10 mouse cellular contexts compared by ENCODE assay signal in genomic region chr15:77359084-77359483, GRCm38 (mm10). TPM values are rescaled to one million over a fixed set of nuclear protein-coding genes. Genes with fewer than 3 reads are reported as not detected.
A peak's percentile ranks its signal among the peaks of the same experiment; 100 is the strongest.
DNase-seq lines count a peak whose midpoint lies in the region; ATAC-seq lines count a peak whose summit lies in the region.
"Had no signal": no experiment of that assay in that cellular context is flagged by ENCODE, and none has a peak within 500 bp of the region (broad histone marks: within the 10 kb centered on the region; RNA-seq: fewer than 3 reads in every experiment).

No protein-coding gene starts in this region.

- intact Hi-C loops in heart, postnatal 25 days (cut with DNase I): loop anchor here (2.0 kb wide), 3 partner anchors 16 to 134 kb away; no protein-coding TSS in a partner anchor

- H3K36me3 ChIP-seq in heart, embryonic 16.5 days (ENCODE audit: control insufficient read depth, insufficient read depth): no peaks in the 10 kb centered on the region
- H3K36me3 ChIP-seq in embryonic facial prominence, embryonic 10.5 days (replicated peaks): no peaks in the 10 kb centered on the region
- H3K36me3 ChIP-seq in hindbrain, embryonic 15.5 days: no peaks in the 10 kb centered on the region
- H3K36me3 ChIP-seq in midbrain, embryonic 16.5 days (ENCODE audit: control insufficient read depth, insufficient read depth, low read length): no peaks in the 10 kb centered on the region
- H3K36me3 ChIP-seq: G1E had no signal

- WGBS in heart, embryonic 16.5 days: 30% methylated on average over 6 of the region's 6 CpGs
- 17% methylated on average over 6 of the region's 6 CpGs for WGBS in embryonic facial prominence, embryonic 10.5 days
- 12% methylated on average over 6 of the region's 6 CpGs for WGBS in hindbrain, embryonic 15.5 days
- WGBS in midbrain, embryonic 16.5 days: 16% methylated on average over 6 of the region's 6 CpGs

- no peaks in the 10 kb centered on the region for H3K9me3 ChIP-seq in heart, embryonic 16.5 days (replicated peaks; ENCODE audit: control insufficient read depth, low read length)
- H3K9me3 ChIP-seq in embryonic facial prominence, embryonic 10.5 days: no peaks in the 10 kb centered on the region
- H3K9me3 ChIP-seq in hindbrain, embryonic 15.5 days: no peaks in the 10 kb centered on the region
- no peaks in the 10 kb centered on the region for H3K9me3 ChIP-seq in midbrain, embryonic 16.5 days (replicated peaks; ENCODE audit: control insufficient read depth, low read length, poor library complexity, severe bottlenecking)
- H3K9me3 ChIP-seq: G1E had no signal

- H3K4me3 ChIP-seq in heart, embryonic 16.5 days (ENCODE audit: low read length): peak overlapping the region; percentile 39
- H3K4me3 ChIP-seq in embryonic facial prominence, embryonic 10.5 days: peak overlapping the region; percentile 54
- peak overlapping the region; percentile 27 for H3K4me3 ChIP-seq in hindbrain, embryonic 15.5 days
- H3K4me3 ChIP-seq in midbrain, embryonic 16.5 days (ENCODE audit: low read depth, low read length): peak overlapping the region; percentile 32

- no peaks in the 10 kb centered on the region for H3K27me3 ChIP-seq in heart, embryonic 16.5 days (ENCODE audit: control insufficient read depth, insufficient read depth, low read length)
- H3K27me3 ChIP-seq in embryonic facial prominence, embryonic 10.5 days (replicated peaks; ENCODE audit: low read depth, poor library complexity, severe bottlenecking): 0 out of 2 replicates have a peak, but pooled peaks cover 7% of the 10 kb centered on the region
- H3K27me3 ChIP-seq in hindbrain, embryonic 15.5 days: no peaks in the 10 kb centered on the region
- H3K27me3 ChIP-seq in midbrain, embryonic 16.5 days (ENCODE audit: control insufficient read depth, insufficient read depth, low read depth, low read length): no peaks in the 10 kb centered on the region

- H3K4me2 ChIP-seq in heart, embryonic 16.5 days (ENCODE audit: low read depth, low read length): peak overlapping the region; percentile 65
- peak overlapping the region; percentile 49 for H3K4me2 ChIP-seq in hindbrain, embryonic 15.5 days
- H3K4me2 ChIP-seq in midbrain, embryonic 16.5 days (ENCODE audit: low read length): peak overlapping the region; percentile 52

- H3K9ac ChIP-seq in heart, embryonic 16.5 days (ENCODE audit: low read length): peak overlapping the region; percentile 68
- H3K9ac ChIP-seq in hindbrain, embryonic 15.5 days: peak overlapping the region; percentile 23
- peak overlapping the region; percentile 58 for H3K9ac ChIP-seq in midbrain, embryonic 16.5 days (ENCODE audit: low read depth, low read length)

- peak overlapping the region; percentile 16; the same call in 1 of the 2 replicates for H3K27ac ChIP-seq in heart, embryonic 16.5 days (ENCODE audit: low read length)
- peak overlapping the region; percentile 93 for H3K27ac ChIP-seq in embryonic facial prominence, embryonic 10.5 days (replicated peaks)
- H3K27ac ChIP-seq in hindbrain, embryonic 15.5 days (replicated peaks): peak overlapping the region; percentile 42
- peak overlapping the region; percentile 56 for H3K27ac ChIP-seq in midbrain, embryonic 16.5 days (ENCODE audit: low read length)

- no peak for DNase-seq in heart, postnatal 25 days (ENCODE audit: low spot score)
- no peak for DNase-seq in embryonic facial prominence, embryonic 10.5 days (ENCODE audit: low spot score)
- DNase-seq in urinary bladder, postnatal 14 days (ENCODE audit: low spot score): no peak
- no peak for DNase-seq in left cerebral cortex, adult 18-20 months (ENCODE audit: low spot score in 2 of 2)
- DNase-seq in cerebellum, postnatal 36 days: no peak

- H3K4me1 ChIP-seq in heart, embryonic 16.5 days (ENCODE audit: control insufficient read depth, insufficient read depth, low read length): peaks cover 33% of the 10 kb centered on the region
- peaks cover 85% of the 10 kb centered on the region for H3K4me1 ChIP-seq in embryonic facial prominence, embryonic 10.5 days
- H3K4me1 ChIP-seq in hindbrain, embryonic 15.5 days (replicated peaks): peaks cover 51% of the 10 kb centered on the region
- peaks cover 42% of the 10 kb centered on the region for H3K4me1 ChIP-seq in midbrain, embryonic 16.5 days (ENCODE audit: control insufficient read depth, insufficient read depth, low read length)

- no peak for ATAC-seq in heart, embryonic 16.5 days (replicated peaks; ENCODE audit: extremely low read depth, insufficient read depth, low FRiP score)
- peak; percentile 10; the same call in 1 of the 2 replicates for ATAC-seq in hindbrain, embryonic 15.5 days (ENCODE audit: low FRiP score, low read depth)
- peak; percentile 36; the same call in 1 of the 2 replicates for ATAC-seq in midbrain, embryonic 16.5 days

RNA-seq across cellular contexts. Expression of gene Apol7a, which starts 39.8 kb away (rescaled TPM):
- 0.19 and 0.39 TPM in 2 replicates for polyA plus RNA-seq in heart, embryonic 16.5 days (2015; fragmentation: Nextera tagmentation; extraction: Ambion mirVana)
- total RNA-seq in heart, postnatal 25 days (2021): not detected
- not detected in 2 replicates for polyA plus RNA-seq in embryonic facial prominence, embryonic 10.5 days (2016; fragmentation: Nextera tagmentation; extraction: Ambion mirVana)
- 0.07 TPM in 1 of 2 replicates, not detected in the other for polyA plus RNA-seq in hindbrain, embryonic 15.5 days (2015; fragmentation: Nextera tagmentation; extraction: Ambion mirVana)
- polyA plus RNA-seq in midbrain, embryonic 16.5 days (2015; fragmentation: Nextera tagmentation; extraction: Ambion mirVana): not detected in 2 replicates
- under 1 TPM; 0.23 to 0.30 TPM for total RNA-seq in left cerebral cortex, adult 18-20 months (2021)
- total RNA-seq: hematopoietic stem cell, adult 5-6 weeks had no signal
- polyA plus RNA-seq: G1E had no signal

RNA-seq across cellular contexts. Expression of gene Apol9a, which starts 51.9 kb away (rescaled TPM):
- 0.60 and 0.64 TPM in 2 replicates for polyA plus RNA-seq in heart, embryonic 16.5 days (2015; fragmentation: Nextera tagmentation; extraction: Ambion mirVana)
- under 1 TPM in 1 of 2 experiments, not detected in 1; 0.28 TPM for total RNA-seq in heart, postnatal 25 days (2021)
- polyA plus RNA-seq in embryonic facial prominence, embryonic 10.5 days (2016; fragmentation: Nextera tagmentation; extraction: Ambion mirVana): not detected in 2 replicates
- polyA plus RNA-seq in hindbrain, embryonic 15.5 days (2015; fragmentation: Nextera tagmentation; extraction: Ambion mirVana): 0.04 and 0.09 TPM in 2 replicates
- polyA plus RNA-seq in midbrain, embryonic 16.5 days (2015; fragmentation: Nextera tagmentation; extraction: Ambion mirVana): not detected in 2 replicates
- not detected for total RNA-seq in left cerebral cortex, adult 18-20 months (2021)
- total RNA-seq: hematopoietic stem cell, adult 5-6 weeks had no signal
- polyA plus RNA-seq: G1E had no signal

RNA-seq across cellular contexts. Expression of gene Rbfox2, which starts 52.3 kb away (rescaled TPM):
- 61.8 and 64.7 TPM in 2 replicates for polyA plus RNA-seq in heart, embryonic 16.5 days (2015; fragmentation: Nextera tagmentation; extraction: Ambion mirVana)
- 100 to 1,000 TPM; 111 to 117 TPM for total RNA-seq in heart, postnatal 25 days (2021)
- polyA plus RNA-seq in embryonic facial prominence, embryonic 10.5 days (2016; fragmentation: Nextera tagmentation; extraction: Ambion mirVana): 60.7 and 61.9 TPM in 2 replicates
- polyA plus RNA-seq in hindbrain, embryonic 15.5 days (2015; fragmentation: Nextera tagmentation; extraction: Ambion mirVana): 140 and 151 TPM in 2 replicates
- polyA plus RNA-seq in midbrain, embryonic 16.5 days (2015; fragmentation: Nextera tagmentation; extraction: Ambion mirVana): 165 and 177 TPM in 2 replicates
- total RNA-seq in left cerebral cortex, adult 18-20 months (2021): 100 to 1,000 TPM; 239 to 240 TPM

Comparison
In these comparisons a context has a peak if more than half of its experiments do, and no peak if none do; other contexts are left out.
1. H3K27ac ChIP-seq: peak in every context shown above with its lines; median percentile 93 in embryonic facial prominence, embryonic 10.5 days; 56 in midbrain, embryonic 16.5 days; 42 in hindbrain, embryonic 15.5 days; 16 in heart, embryonic 16.5 days.